8 mouse cellular contexts compared by ENCODE assay signal in the genomic region with DNA sequence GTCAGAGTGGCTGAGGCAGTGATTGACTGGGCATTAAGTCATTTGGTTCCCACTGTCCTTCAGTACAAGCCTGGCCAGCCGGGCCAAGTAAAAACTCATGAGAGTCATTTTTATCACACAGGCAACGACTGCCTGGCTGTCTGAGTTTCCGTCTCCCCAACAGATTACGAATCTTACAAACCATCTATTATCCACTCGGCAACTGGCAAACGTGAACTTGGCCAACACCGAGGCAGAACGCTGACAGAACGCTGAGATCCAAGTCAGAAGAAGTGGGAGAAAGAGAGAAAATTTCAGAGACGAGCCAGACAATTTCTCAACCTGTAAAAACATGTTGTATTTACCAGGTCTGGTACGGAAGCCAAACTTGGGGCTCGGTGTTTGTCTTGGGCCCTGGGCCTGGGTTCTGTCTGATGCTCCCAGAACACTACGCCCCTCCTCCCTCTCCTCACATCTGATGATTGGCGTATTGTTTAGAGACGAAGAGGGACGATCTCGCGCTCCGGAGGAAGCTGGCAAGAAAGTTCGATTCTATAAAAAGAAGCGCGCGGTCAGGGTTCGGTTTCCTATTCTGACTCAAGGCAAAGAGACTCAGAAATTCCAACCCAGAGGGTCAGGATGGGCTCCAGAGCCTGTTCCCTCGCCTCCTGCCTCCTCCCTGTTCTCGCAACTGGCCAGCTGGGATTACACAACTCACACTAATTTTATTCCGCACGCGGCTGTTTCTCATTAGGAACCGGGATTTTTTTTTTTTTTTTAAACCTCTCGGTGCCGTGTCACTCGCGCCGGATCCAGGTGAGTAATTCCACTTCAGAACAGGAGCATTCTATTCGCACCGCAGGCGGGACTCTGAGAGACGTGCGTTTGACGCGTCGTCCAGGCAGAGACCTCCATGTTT. TPM values are rescaled to one million over a fixed set of nuclear protein-coding genes. Genes with fewer than 3 reads are reported as not detected.
DNase-seq lines count a peak whose midpoint lies in the region; ATAC-seq lines count a peak whose summit lies in the region.

No protein-coding gene starts in this region.

- peak overlapping the region; percentile 72 for H3K27ac ChIP-seq in embryonic facial prominence, embryonic 10.5 days (replicated peaks)
- H3K27ac ChIP-seq in intestine, embryonic 16.5 days (ENCODE audit: low read length): peak overlapping the region; percentile 38

- H3K9ac ChIP-seq in intestine, embryonic 16.5 days (ENCODE audit: low read depth, low read length): peak overlapping the region; percentile 50

- peak overlapping the region; percentile 70 for H3K4me2 ChIP-seq in intestine, embryonic 16.5 days (ENCODE audit: low read depth, low read length)

- peaks cover 50% of the 10 kb centered on the region for H3K27me3 ChIP-seq in embryonic facial prominence, embryonic 10.5 days (replicated peaks; ENCODE audit: low read depth, poor library complexity, severe bottlenecking)
- no peaks in the 10 kb centered on the region for H3K27me3 ChIP-seq in intestine, embryonic 16.5 days (replicated peaks; ENCODE audit: control insufficient read depth, insufficient read depth, low read length)
- H3K27me3 ChIP-seq in megakaryocyte, embryonic 14.5 days (replicated peaks): peaks cover 3% of the 10 kb centered on the region

- peak; percentile 73 for ATAC-seq in granulocyte monocyte progenitor cell, adult 5-6 weeks (replicated peaks; ENCODE audit: poor library complexity, severe bottlenecking)
- peak; percentile 47 for ATAC-seq in intestine, embryonic 16.5 days

- H3K36me3 ChIP-seq in embryonic facial prominence, embryonic 10.5 days (replicated peaks): no peaks in the 10 kb centered on the region
- no peaks in the 10 kb centered on the region for H3K36me3 ChIP-seq in intestine, embryonic 16.5 days (ENCODE audit: control insufficient read depth, insufficient read depth, low read length)
- peaks cover 3% of the 10 kb centered on the region for H3K36me3 ChIP-seq in megakaryocyte, embryonic 14.5 days (replicated peaks; ENCODE audit: low read length)

- peak overlapping the region; percentile 53 for H3K4me3 ChIP-seq in embryonic facial prominence, embryonic 10.5 days
- H3K4me3 ChIP-seq in intestine, embryonic 16.5 days (ENCODE audit: low read length): peak overlapping the region; percentile 40
- H3K4me3 ChIP-seq in megakaryocyte, embryonic 14.5 days (replicated peaks): peak overlapping the region; percentile 92

- 5% methylated on average over 43 of the region's 43 CpGs for WGBS in embryonic facial prominence, embryonic 10.5 days
- WGBS in intestine, embryonic 16.5 days: 3% methylated on average over 43 of the region's 43 CpGs

- DNase-seq in cerebellum, adult 11-12 months: peak; percentile 9
- DNase-seq in cerebellum, postnatal 4 days (ENCODE audit: low spot score in 2 of 2): no peak
- DNase-seq in embryonic facial prominence, embryonic 10.5 days (ENCODE audit: low spot score): peak; percentile 65
- DNase-seq in left cerebral cortex, postnatal 14 days (ENCODE audit: low spot score in 2 of 2): peak; percentile 60 to 65
- peak; percentile 51 for DNase-seq in right cerebral cortex, postnatal 25 days

- intact Hi-C loops in left cerebral cortex, postnatal 14 days (cut with DNase I): loop anchor here (2.0 kb wide), 1 partner anchor 45 kb away; no protein-coding TSS in a partner anchor

- H3K4me1 ChIP-seq in embryonic facial prominence, embryonic 10.5 days: peaks cover 78% of the 10 kb centered on the region
- peaks cover 23% of the 10 kb centered on the region for H3K4me1 ChIP-seq in intestine, embryonic 16.5 days (ENCODE audit: control insufficient read depth, insufficient read depth, low read length)
- peaks cover 91% of the 10 kb centered on the region for H3K4me1 ChIP-seq in megakaryocyte, embryonic 14.5 days

- H3K9me3 ChIP-seq in embryonic facial prominence, embryonic 10.5 days: no peaks in the 10 kb centered on the region
- no peaks in the 10 kb centered on the region for H3K9me3 ChIP-seq in intestine, embryonic 16.5 days (ENCODE audit: control insufficient read depth, low read length)
- no peaks in the 10 kb centered on the region for H3K9me3 ChIP-seq in megakaryocyte, embryonic 14.5 days

RNA-seq across cellular contexts. Expression of gene Med13l, which starts 46.6 kb away (rescaled TPM):
- 11.5 and 11.6 TPM in 2 replicates for polyA plus RNA-seq in embryonic facial prominence, embryonic 10.5 days (2016; fragmentation: Nextera tagmentation; extraction: Ambion mirVana)
- total RNA-seq in granulocyte monocyte progenitor cell, adult 5-6 weeks (2014; fragmentation: Nextera tagmentation): 42.0 and 50.1 TPM in 2 replicates
- total RNA-seq in granulocyte monocyte progenitor cell, adult 5-6 weeks (2017): 23.8 and 27.4 TPM in 2 replicates
- polyA plus RNA-seq in intestine, embryonic 16.5 days (2015; fragmentation: Nextera tagmentation; extraction: Ambion mirVana): 6.4 and 6.6 TPM in 2 replicates
- total RNA-seq in left cerebral cortex, postnatal 14 days (2021): 10 to 100 TPM; 78.0 to 88.1 TPM
- 3.6 and 10.3 TPM in 2 replicates for polyA plus RNA-seq in megakaryocyte, embryonic 14.5 days (2012; ENCODE audit: insufficient read depth, low replicate concordance)

Comparison
In these comparisons a context has a peak if more than half of its experiments do, and no peak if none do; other contexts are left out.
1. DNase-seq: peak in cerebellum, adult 11-12 months (single experiment), embryonic facial prominence, embryonic 10.5 days (single experiment), left cerebral cortex, postnatal 14 days (2 of 2) and right cerebral cortex, postnatal 25 days (single experiment); none in cerebellum, postnatal 4 days (0 of 2).
2. H3K4me3 ChIP-seq: peak in every context shown above with its lines; median percentile 92 in megakaryocyte, embryonic 14.5 days; 53 in embryonic facial prominence, embryonic 10.5 days; 40 in intestine, embryonic 16.5 days.